Mouse (Mus musculus): ENCODE results near the gene Cdk17.
A peak's percentile ranks its signal among the peaks of the same experiment; 100 is the strongest.

The Cdk17 gene

DNA sequence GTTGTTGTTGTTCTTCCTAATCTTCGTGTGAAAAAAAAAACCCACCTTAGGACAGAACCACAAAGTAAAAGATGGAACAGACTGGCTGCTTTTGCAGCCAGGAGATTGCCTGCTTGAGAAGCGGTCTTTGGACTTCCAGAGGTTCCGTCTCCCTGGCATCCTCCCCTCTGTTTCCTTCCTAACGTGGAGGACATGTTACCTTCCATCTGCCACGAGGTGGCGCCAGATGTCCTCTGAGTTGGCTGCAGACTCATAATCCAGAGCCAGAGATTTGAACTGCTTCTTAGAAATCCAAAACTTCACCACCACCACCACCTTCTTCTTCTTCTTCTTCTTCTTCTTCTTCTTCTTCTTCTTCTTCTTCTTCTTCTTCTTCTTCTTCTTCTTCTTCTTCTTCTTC lies 131.2 kb downstream of the Cdk17 start:
- DNase-seq = peak; percentile 88

DNA sequence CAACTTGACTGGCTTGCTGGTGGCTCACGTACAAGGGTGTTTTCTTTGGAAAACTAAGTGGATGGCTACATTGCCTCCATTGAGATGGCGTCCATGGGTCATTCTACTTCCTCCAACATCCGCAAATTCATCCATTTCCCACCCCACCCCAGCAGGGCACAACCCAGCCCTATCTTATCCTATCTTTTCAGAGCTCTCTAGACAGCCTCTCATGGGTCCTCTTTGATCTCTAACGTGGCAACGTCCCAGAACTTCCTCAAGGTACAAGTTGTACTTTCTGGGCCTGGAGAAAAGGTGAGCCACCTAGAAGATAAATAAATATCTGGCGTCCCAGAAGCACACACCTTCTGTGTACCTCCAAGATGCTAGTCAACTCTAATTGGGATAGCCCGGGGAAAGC lies 132.9 kb downstream of the Cdk17 start:
- no peak for DNase-seq

DNA sequence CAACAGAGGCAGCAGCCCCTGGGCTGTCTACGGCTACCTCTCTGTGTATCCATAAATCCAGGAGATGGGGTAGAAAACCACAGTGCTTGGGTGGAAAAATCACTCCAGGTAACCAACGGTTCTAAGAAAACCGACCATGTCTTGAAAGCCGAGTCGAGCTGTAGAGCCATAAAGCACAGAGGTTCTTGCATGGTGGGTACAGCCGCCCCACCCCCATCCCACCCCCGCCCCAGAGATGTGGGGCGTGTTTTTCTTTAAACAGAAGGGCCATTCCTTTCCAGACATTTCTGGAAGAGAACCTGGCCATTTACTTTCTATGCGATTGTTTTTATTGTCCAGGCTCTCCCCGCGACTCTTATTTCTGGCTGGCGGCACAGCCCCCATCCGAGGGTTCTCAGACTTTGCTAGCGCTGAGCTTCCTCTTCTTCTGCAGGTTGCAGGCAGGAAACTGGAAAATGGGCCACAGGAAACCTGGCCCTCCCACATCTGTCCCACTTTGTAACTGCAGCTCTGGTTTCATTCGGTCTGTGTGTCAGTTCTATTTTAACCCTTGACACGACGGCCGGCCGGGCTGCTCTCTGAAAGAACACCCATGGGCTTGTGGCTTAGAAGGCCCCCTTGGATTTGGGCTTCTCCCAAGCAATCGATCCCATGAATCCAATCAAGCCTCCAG lies 134.0 kb downstream of the Cdk17 start:
- peak; percentile 52 for DNase-seq

DNA sequence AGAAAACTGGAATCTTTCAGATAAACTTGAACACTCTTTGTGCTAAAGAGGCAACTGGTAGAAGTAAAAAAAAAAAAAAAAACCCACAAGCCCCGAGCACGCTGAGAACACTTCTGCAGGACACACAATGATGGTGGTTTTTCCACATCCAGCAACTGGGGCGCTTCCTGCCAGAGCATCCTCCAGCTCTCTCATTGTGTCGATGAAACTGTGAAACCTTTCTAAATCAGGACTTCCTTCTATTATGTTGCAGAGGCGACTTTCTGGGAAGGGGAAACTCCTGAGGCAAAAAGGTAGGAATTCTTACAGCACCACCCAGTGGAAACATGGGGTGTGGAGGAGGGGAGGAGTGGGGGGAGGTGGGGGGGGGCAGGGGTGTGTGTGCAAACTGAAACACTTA lies 137.1 kb downstream of the Cdk17 start:
- no peak for DNase-seq

DNA sequence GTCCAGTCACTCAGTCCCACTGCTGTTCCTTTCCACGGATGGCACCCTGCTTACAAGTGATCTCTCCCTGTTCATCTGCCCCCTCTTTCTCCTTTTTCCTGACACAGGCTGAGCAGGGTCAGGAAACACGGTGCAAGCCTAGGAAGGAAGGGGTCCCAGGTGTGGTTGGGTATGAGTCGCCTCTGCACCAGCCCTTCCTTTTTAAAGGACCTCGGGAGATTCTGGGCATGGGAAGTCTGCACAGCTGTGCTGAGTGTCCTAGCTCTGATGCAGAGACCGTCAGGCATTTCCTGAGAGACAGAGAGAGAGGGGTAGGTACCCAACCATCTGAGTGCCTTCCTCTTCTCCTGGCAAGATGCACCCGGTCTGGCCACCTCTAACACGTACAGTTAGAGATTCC lies 137.5 kb downstream of the Cdk17 start:
- no peak for DNase-seq

DNA sequence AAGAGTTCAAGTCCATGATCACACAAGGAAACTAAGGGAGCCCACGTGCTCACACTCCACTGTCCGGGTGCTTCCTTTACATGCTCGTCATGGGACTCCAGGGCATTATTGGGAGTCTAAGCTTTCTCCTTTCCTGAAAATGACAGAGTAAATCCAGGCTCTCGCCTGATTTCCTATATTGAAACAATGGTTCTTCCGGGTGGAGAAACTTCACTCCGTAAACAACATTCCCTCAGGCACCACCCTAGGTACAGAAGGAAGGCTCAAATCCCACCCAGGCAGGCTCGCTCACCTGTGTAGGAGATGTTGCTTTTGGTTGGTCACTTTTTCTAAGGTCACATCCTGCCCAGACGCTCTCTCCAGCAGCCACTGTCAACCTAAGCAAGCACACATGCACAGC lies 141.2 kb downstream of the Cdk17 start:
- no peak for DNase-seq

DNA sequence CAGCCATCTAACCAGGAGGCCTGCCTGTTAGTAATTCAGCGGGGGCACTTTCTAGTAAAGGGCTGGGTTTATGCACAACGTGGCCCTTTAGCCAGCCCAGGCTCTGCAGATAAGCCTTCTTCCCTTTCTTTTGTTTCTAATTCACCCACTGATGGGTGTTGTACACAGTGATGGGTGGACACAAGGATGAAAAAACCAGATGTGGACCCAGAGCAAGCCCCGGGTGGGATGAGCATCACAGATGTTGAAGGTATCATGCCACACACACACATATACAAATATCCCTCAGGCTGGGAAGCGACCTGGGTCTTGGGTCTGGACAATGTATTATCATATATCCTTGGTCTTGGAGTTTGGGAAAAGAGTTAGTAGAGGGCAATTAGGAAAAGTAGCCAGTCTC lies 142.6 kb downstream of the Cdk17 start:
- no peak for DNase-seq

DNA sequence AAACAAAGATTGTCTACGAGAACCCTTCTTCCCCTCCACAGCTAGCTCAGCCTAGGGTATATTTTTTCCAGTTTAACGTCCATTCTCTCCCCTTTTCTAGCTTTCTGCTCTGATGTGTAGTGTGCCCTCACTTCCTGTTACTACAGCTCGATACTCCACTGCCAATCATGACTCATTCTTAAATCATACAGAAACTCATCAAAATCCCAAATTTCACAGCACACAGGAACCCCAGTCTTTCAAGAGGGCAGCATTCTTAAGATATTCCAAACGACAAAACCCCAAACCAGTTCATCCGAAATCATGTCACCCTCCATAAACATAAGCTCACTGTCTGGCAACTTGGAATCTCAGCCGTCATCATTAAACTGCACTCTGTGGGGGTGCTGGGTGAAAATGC lies 145.3 kb downstream of the Cdk17 start:
- no peak for DNase-seq

DNA sequence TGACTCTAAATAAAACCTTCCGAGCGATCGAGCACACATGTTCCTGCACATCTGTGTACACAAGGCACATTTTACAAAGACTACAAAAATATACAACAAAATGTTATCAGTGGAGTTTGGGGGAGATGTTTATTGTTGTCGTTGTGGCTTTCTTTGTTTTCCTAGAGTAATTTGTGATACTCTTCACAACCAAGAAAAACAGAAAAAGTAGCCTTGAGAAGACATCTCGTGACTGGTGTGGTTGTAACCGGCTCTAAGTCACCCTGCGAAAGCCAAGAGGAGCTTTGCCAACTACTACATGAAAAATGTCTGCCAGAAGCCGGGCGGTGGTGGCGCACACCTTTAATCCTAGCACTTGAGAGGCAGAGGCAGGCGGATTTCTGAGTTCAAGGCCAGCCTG lies 145.7 kb downstream of the Cdk17 start:
- DNase-seq = no peak

DNA sequence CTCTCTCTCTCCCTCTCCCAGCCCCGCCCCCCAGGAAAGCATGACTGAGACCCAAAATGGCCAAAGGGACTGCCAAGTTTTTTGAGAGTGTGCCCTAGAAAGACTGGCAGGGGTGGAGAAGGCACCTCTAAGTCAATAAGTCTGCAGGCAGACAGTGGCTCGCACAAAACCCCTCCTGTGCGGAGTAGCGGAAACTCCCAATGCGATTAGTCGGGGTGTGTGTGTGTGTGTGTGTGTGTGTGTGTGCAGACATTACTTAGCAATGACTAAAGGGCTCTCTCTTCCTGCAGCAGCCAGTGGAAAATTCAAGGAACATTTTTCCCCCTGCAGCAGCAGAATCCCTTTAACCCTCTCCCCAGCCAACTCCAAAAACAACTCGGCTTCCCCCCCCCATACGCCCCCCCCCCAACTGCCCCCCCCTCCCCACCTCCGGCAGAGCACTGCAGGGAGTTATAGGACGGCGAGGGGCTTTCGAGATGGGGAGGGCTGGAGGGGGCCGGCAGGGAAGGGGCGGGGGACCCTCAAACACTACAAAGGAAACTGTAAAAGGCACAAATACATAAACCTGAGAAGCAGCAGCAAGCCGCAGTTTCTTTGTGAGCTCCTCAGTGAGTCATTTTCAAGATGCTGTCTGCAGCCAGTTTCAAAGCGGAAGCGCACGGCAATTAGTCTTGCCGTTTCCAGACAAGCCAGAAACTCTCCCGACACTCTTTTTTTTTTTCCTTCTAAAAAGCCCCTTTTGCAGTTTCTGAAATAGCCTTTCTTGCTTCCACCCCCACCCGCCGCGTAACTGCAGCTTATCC lies 148.7 kb downstream of the Cdk17 start:
- DNase-seq = peak; percentile 86

DNA sequence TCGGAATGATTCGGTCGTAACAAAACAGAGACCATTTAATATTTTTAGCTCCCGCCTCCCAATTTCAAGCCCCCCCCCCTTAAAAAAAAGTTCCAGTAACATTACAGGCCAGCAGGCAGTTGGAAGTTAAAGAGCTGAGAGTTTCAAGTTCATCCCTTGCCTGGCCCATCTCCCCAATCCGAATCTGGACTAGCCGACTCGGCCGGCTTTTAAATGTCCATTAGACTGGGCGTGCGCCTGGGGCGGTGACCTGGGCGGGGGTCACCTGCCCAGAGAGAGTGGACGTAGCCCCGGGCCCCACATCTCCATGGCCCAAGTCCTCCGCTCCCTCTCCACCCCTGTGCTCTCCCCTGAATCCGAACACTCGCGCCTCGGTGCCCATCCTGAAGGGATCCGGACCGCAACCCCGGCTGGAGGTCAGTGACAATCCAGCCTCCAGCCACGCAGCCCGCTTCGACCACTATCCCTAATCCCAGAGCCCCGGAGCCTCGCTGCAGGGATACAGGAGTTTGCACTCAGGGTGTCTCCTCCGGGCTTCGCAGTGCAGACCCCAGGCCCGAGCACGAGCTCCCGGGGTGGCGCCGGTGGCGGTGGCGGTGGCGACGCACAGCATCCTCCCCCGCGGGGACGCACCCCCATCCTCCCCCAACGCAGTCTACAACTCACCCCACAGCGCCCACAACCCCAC lies 149.4 kb downstream of the Cdk17 start:
- DNase-seq = peak; percentile 61

DNA sequence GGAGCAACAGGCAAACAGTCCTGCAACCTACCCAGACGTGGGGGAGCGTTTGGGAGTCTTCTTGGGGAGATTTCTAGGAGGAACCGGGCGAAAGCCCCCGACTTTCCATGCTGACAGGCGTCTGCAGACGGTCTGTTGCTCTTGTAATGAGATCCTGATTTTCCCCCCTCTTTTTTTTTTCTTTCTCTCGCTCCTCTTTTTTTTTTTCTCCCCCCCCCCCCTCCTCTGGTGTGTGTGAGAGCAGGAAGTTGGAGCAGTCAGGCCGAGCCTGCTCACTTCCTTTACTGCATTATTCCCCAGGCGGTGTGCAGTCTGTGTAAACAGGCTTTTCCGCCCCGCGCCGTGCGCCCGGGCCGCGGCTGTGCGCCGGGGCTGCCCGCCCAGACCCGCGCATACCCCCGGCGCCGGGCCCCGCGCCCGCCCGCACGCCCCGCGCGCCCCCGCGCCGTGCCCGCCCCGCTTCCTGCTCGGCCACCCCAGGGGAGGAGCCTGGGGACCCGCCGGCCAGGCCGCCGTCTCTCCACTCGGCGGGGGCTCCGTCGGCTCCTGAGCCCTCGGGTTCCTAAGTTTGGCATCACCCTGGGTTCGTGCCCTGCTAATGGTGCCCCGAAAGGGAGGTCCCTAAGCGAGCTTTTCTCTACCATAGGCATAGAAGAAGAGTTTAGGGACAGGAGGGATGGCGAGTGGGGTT lies 150.2 kb downstream of the Cdk17 start, which contains the start of gene Elk3:
Gene Elk3 (minus strand): TSS at position 415 of the 691 bp plus-strand sequence.
- DNase-seq = peak; percentile 77

DNA sequence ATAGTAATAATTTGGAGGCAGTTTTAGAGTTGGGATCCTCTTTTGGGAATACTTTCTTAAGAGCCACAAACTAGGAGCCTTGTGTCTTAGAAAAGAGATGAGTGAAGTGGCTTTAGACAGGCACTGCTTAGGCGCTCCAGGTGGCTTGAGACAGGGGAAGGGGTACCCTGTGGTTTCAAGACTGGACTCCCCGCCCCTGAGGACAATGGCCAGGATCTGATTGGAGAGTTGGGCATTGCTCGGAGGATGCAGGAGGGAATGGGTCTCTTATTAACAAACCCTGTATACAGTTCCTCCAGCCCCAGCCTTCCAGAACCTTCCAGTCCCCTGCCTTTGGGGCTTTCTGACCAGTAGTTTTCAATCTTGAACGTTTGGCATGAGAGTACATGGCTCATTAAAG lies 150.9 kb downstream of the Cdk17 start:
- peak; percentile 43 for DNase-seq

Data from retina, postnatal 1 day (tissue).